In the genomic region with DNA sequence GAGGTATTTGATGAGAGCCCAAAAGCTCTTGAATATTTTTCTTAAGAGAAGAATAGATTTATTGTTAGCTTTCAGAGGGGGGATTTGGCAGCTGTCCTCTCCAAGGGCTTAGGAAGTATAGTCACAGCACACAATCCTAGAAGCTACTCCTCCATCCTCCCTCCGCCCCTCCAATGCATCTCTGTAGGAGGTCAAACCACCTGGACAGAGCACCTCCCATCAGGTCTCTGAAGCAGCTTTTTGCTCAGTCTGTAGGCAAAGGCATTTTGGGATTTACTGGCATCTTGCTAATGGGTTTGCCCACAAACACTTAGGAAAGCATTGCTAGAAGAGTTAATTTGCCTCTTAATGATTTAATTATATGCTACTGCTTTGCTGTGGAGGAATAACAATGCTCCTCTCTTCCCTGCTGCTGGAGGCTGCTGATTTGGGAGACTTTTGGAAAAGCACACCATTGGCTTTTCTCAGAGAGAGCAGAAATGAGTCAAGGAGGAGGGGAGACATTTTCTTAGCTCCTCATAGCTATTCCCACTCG, we compare ENCODE assay signal across 23 mouse cellular contexts.
DNase-seq lines count a peak whose midpoint lies in the region; ATAC-seq lines count a peak whose summit lies in the region.
"Had no signal": no experiment of that assay in that cellular context is flagged by ENCODE, and none has a peak within 500 bp of the region (broad histone marks: within the 10 kb centered on the region; RNA-seq: fewer than 3 reads in every experiment).

No protein-coding gene starts in this region.

- peaks cover 10% of the 10 kb centered on the region for H3K4me1 ChIP-seq in forebrain, embryonic 14.5 days (ENCODE audit: control insufficient read depth, insufficient read depth, low read length)
- H3K4me1 ChIP-seq in forebrain, embryonic 12.5 days, result peaks cover 13% of the 10 kb centered on the region
- peaks cover 20% of the 10 kb centered on the region for H3K4me1 ChIP-seq in hindbrain, embryonic 15.5 days (replicated peaks)
- no peaks in the 10 kb centered on the region for H3K4me1 ChIP-seq in hindbrain, embryonic 11.5 days (replicated peaks; ENCODE audit: control insufficient read depth, insufficient read depth, low read length)
- H3K4me1 ChIP-seq in neural tube, embryonic 15.5 days, result peaks cover 3% of the 10 kb centered on the region; the same call in 1 of the 2 replicates
- H3K4me1 ChIP-seq: embryonic facial prominence, embryonic 15.5 days had no signal

- H3K27ac ChIP-seq in forebrain, embryonic 14.5 days (ENCODE audit: low read depth, low read length), result no peak overlapping the region
- no peak overlapping the region for H3K27ac ChIP-seq in forebrain, embryonic 12.5 days
- H3K27ac ChIP-seq in hindbrain, embryonic 15.5 days (replicated peaks), result peak overlapping the region; percentile 57; the same call in 1 of the 2 replicates
- no peak overlapping the region for H3K27ac ChIP-seq in hindbrain, embryonic 11.5 days (ENCODE audit: low read depth, low read length)
- peak overlapping the region; percentile 28; the same call in 1 of the 2 replicates for H3K27ac ChIP-seq in neural tube, embryonic 15.5 days (replicated peaks)
- H3K27ac ChIP-seq: embryonic facial prominence, embryonic 15.5 days; forebrain, embryonic 10.5 days; gastrocnemius, adult 2 months; heart, embryonic 13.5 days; hindbrain, postnatal 0 days had no signal

- peak; percentile 41 for DNase-seq in forebrain, embryonic 14.5 days (ENCODE audit: low spot score)
- DNase-seq in hindbrain, embryonic 11.5 days (ENCODE audit: low spot score), result no peak
- peak; percentile 65 for DNase-seq in ZHBTc4 (ENCODE audit: low read depth, low spot score)
- DNase-seq in adrenal gland, postnatal 4 days (ENCODE audit: low spot score in 2 of 2), result no peak
- no peak for DNase-seq in lung, adult 18-20 months
- DNase-seq: adrenal gland, postnatal 10 days; B cell, adult 2 months; cerebellum, adult 2 months; cerebellum, postnatal 10 days; gastrocnemius, adult 2 months; gastrocnemius, postnatal 36 days; heart, adult 11 months; heart, postnatal 36 days; kidney, adult 11 months had no signal

- H3K27me3 ChIP-seq in forebrain, embryonic 14.5 days (replicated peaks; ENCODE audit: control insufficient read depth, insufficient read depth, low read length), result no peaks in the 10 kb centered on the region
- no peaks in the 10 kb centered on the region; the same call in 1 of the 2 replicates for H3K27me3 ChIP-seq in forebrain, embryonic 12.5 days
- H3K27me3 ChIP-seq in hindbrain, embryonic 15.5 days, result no peaks in the 10 kb centered on the region
- H3K27me3 ChIP-seq in hindbrain, embryonic 11.5 days (ENCODE audit: control insufficient read depth, insufficient read depth, low read length), result no peaks in the 10 kb centered on the region
- no peaks in the 10 kb centered on the region for H3K27me3 ChIP-seq in neural tube, embryonic 15.5 days (replicated peaks)
- H3K27me3 ChIP-seq: embryonic facial prominence, embryonic 15.5 days; heart, embryonic 13.5 days had no signal

- 19% methylated on average over 2 of the region's 2 CpGs for WGBS in forebrain, embryonic 14.5 days
- WGBS in forebrain, embryonic 12.5 days, result 19% methylated on average over 2 of the region's 2 CpGs
- WGBS in hindbrain, embryonic 15.5 days, result 34% methylated on average over 2 of the region's 2 CpGs
- 32% methylated on average over 2 of the region's 2 CpGs for WGBS in hindbrain, embryonic 11.5 days
- WGBS in neural tube, embryonic 15.5 days, result 23% methylated on average over 2 of the region's 2 CpGs

- H3K36me3 ChIP-seq in forebrain, embryonic 14.5 days (ENCODE audit: control insufficient read depth, insufficient read depth, low read length), result no peaks in the 10 kb centered on the region
- H3K36me3 ChIP-seq in forebrain, embryonic 12.5 days (replicated peaks), result no peaks in the 10 kb centered on the region
- no peaks in the 10 kb centered on the region for H3K36me3 ChIP-seq in hindbrain, embryonic 15.5 days
- H3K36me3 ChIP-seq in hindbrain, embryonic 11.5 days (ENCODE audit: control insufficient read depth, insufficient read depth, low read length), result no peaks in the 10 kb centered on the region
- H3K36me3 ChIP-seq in neural tube, embryonic 15.5 days, result no peaks in the 10 kb centered on the region
- H3K36me3 ChIP-seq: embryonic facial prominence, embryonic 15.5 days; forebrain, embryonic 10.5 days; heart, embryonic 13.5 days had no signal

- H3K4me3 ChIP-seq in forebrain, embryonic 14.5 days (ENCODE audit: low read depth, low read length), result no peak overlapping the region
- H3K4me3 ChIP-seq in forebrain, embryonic 12.5 days (replicated peaks), result no peak overlapping the region
- no peak overlapping the region for H3K4me3 ChIP-seq in hindbrain, embryonic 15.5 days
- no peak overlapping the region for H3K4me3 ChIP-seq in hindbrain, embryonic 11.5 days (ENCODE audit: low read depth, low read length)
- H3K4me3 ChIP-seq in neural tube, embryonic 15.5 days (replicated peaks), result no peak overlapping the region
- H3K4me3 ChIP-seq: embryonic facial prominence, embryonic 15.5 days; erythroblast, embryonic 14.5 days; forebrain, embryonic 10.5 days; gastrocnemius, adult 2 months; heart, embryonic 13.5 days had no signal

- H3K4me2 ChIP-seq in forebrain, embryonic 14.5 days (ENCODE audit: low read length), result no peak overlapping the region
- no peak overlapping the region for H3K4me2 ChIP-seq in forebrain, embryonic 12.5 days
- H3K4me2 ChIP-seq in hindbrain, embryonic 15.5 days, result no peak overlapping the region
- no peak overlapping the region for H3K4me2 ChIP-seq in hindbrain, embryonic 11.5 days (replicated peaks; ENCODE audit: low read depth, low read length)
- H3K4me2 ChIP-seq in neural tube, embryonic 15.5 days, result no peak overlapping the region
- H3K4me2 ChIP-seq: embryonic facial prominence, embryonic 15.5 days; heart, embryonic 13.5 days had no signal

- no peaks in the 10 kb centered on the region for H3K9me3 ChIP-seq in forebrain, embryonic 14.5 days (replicated peaks; ENCODE audit: control insufficient read depth, low read length)
- no peaks in the 10 kb centered on the region for H3K9me3 ChIP-seq in forebrain, embryonic 12.5 days
- H3K9me3 ChIP-seq in hindbrain, embryonic 15.5 days, result no peaks in the 10 kb centered on the region
- no peaks in the 10 kb centered on the region for H3K9me3 ChIP-seq in hindbrain, embryonic 11.5 days (ENCODE audit: control insufficient read depth, low read length)
- no peaks in the 10 kb centered on the region for H3K9me3 ChIP-seq in neural tube, embryonic 15.5 days (replicated peaks)
- H3K9me3 ChIP-seq: embryonic facial prominence, embryonic 15.5 days; forebrain, embryonic 10.5 days; heart, embryonic 13.5 days had no signal

- ATAC-seq in forebrain, embryonic 14.5 days, result no peak
- ATAC-seq in forebrain, embryonic 12.5 days (ENCODE audit: low FRiP score), result no peak
- no peak for ATAC-seq in hindbrain, embryonic 15.5 days (ENCODE audit: low FRiP score, low read depth)
- no peak for ATAC-seq in hindbrain, embryonic 11.5 days (ENCODE audit: low FRiP score)
- no peak for ATAC-seq in neural tube, embryonic 15.5 days (ENCODE audit: low FRiP score)
- ATAC-seq: CD4-positive, CD25-positive, alpha-beta regulatory T cell, adult 4 months; hindbrain, postnatal 0 days had no signal

- no peak overlapping the region for H3K9ac ChIP-seq in forebrain, embryonic 14.5 days (ENCODE audit: low read length)
- H3K9ac ChIP-seq in forebrain, embryonic 12.5 days, result no peak overlapping the region
- no peak overlapping the region for H3K9ac ChIP-seq in hindbrain, embryonic 15.5 days
- no peak overlapping the region for H3K9ac ChIP-seq in hindbrain, embryonic 11.5 days (ENCODE audit: low read depth, low read length)
- no peak overlapping the region for H3K9ac ChIP-seq in neural tube, embryonic 15.5 days (replicated peaks)
- H3K9ac ChIP-seq: embryonic facial prominence, embryonic 15.5 days; heart, embryonic 13.5 days had no signal

Comparison
In these comparisons a context has a peak if more than half of its experiments do, and no peak if none do; other contexts are left out.
1. H3K27ac ChIP-seq: peak in hindbrain, embryonic 15.5 days (single experiment) and neural tube, embryonic 15.5 days (single experiment); none in forebrain, embryonic 14.5 days (single experiment), forebrain, embryonic 12.5 days (single experiment) and hindbrain, embryonic 11.5 days (single experiment).
2. DNase-seq: peak in forebrain, embryonic 14.5 days (single experiment) and ZHBTc4 (single experiment); none in hindbrain, embryonic 11.5 days (single experiment), adrenal gland, postnatal 4 days (0 of 2) and lung, adult 18-20 months (0 of 2).